Mouse (Mus musculus): Measurements from ENCODE around the gene Rbm19.

GRCm38 (mm10) chr5:120160923-120161658 lies 44.8 kb downstream of the Rbm19 start:
- TF ChIP-seq ZNF384 (IDR thresholded peaks at IDR 0.05; ENCODE audit: low read depth, low read length), result no peak
- no peak for TF ChIP-seq CTCF (IDR thresholded peaks at IDR 0.05 in 2 of 3, conservative IDR thresholded peaks at IDR 0.05 in 1 of 3; ENCODE audit: control insufficient read depth in 1 of 3, insufficient read depth in 1 of 3, low read depth in 2 of 3, low read length in 3 of 3, poor library complexity in 1 of 3, severe bottlenecking in 1 of 3)
- TF ChIP-seq POLR2A (IDR thresholded peaks at IDR 0.05; ENCODE audit: control insufficient read depth in 1 of 2, insufficient read depth in 1 of 2, low read depth in 1 of 2, low read length in 2 of 2, poor library complexity in 1 of 2), result no peak
- no peak for TF ChIP-seq RAD21 (IDR thresholded peaks at IDR 0.05; ENCODE audit: low read depth, low read length)
- TF ChIP-seq HCFC1 (IDR thresholded peaks at IDR 0.05; ENCODE audit: low read depth, low read length), result no peak
- TF ChIP-seq USF1 (IDR thresholded peaks at IDR 0.05; ENCODE audit: low read depth, low read length), result no peak
- no peak for TF ChIP-seq E2F4 (IDR thresholded peaks at IDR 0.05; ENCODE audit: borderline replicate concordance, low read depth, low read length)
- no peak for TF ChIP-seq TAL1 (IDR thresholded peaks at IDR 0.05; ENCODE audit: low read length)
- TF ChIP-seq NELFE (IDR thresholded peaks at IDR 0.05; ENCODE audit: low read depth, low read length), result no peak
- no peak for TF ChIP-seq KAT2A (conservative IDR thresholded peaks at IDR 0.05; ENCODE audit: low read depth, low read length)
- TF ChIP-seq GATA1 (IDR thresholded peaks at IDR 0.05; ENCODE audit: low read depth, low read length), result 0 out of 2 replicates have a peak, but pooled peaks have one; percentile 5
- TF ChIP-seq EP300 (IDR thresholded peaks at IDR 0.05; ENCODE audit: low read depth in 1 of 2, low read length in 2 of 2), result peak; percentile 43 to 62; a peak in 3 of 4 replicates
